Mouse (Mus musculus): ENCODE measurements at regions not wholly inside any gene's neighbourhood (a gene's known extent, or its start where the extent isn't known, plus 50 kb on each side); places are given as distances from the start of the nearest gene placed in this dataset.

DNA sequence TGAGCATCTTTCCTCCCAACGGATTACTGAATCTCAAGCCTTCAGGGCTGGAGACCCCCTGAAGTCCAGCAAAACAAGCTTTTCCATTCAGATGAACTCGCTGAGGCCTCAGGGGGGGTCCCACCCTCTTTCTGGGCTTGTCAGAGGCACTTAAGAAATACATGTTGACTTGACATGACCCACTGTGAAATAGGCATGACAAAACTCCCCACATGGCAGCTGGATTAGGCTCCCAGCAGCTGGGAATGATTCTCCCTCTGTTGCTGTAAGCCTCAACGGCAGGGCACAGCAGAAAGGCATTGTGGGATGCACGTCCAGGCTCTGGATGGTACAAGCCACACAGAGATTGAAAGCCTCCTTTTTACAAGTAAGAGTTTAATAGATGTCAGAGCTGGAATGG is 110.5 kb downstream of the Slc4a3 start:
- TF ChIP-seq CTCF (IDR thresholded peaks at IDR 0.05; ENCODE audit: extremely low read depth, insufficient read depth, insufficient read length, insufficient replicate concordance) (no peak), POLR2A (IDR thresholded peaks at IDR 0.05; ENCODE audit: low read depth, low read length) (no peak)

Measured in spleen, adult 2 months (tissue).